Mouse (Mus musculus): ENCODE data around the gene Fam98c. TPM values are rescaled to one million over a fixed set of nuclear protein-coding genes. Genes with fewer than 3 reads are reported as not detected.
A peak's percentile ranks its signal among the peaks of the same experiment; 100 is the strongest.

The Fam98c gene
- polyA plus RNA-seq, 1 experiment from 2014 or later, result 8.1 TPM

DNA sequence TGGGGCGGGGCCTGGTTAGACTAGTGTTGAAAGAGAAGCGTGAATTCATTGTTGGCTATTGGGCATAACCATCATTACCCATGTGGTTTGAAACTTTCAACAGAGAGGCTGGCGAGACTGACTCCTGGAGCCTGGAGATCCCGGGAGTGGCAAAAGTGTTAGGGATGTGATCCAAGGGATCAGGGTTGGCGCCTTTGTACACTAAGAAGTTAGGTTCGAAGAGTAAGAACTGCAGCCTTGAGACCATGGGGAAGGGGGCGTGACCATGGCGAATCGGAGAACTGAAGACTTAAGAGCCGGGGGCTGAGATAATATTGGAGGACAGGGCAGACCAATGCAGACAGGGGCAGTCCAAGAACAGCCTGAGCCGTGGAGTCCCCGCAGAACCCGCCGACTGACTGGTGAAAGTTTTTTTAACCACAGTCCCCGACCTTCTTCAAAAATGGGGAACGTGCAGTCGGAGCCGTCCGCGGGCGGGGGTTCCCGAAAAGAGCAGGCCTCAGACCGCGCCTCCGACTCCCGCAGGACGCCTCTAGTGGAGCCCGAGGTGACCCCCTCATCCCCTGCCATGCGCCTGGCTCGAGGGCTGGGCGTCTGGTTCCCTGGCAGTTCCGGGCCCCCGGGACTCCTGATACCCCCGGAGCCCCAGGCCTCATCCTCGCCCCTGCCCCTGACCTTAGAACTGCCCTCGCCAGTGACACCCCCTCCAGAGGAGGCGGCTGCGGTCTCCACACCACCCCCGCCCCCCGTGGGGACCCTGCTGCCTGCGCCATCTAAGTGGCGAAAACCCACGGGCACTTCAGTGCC, 14.9 kb upstream of the Fam98c start:
- H3K9ac ChIP-seq, result peak overlapping the region; percentile 54
- H3K4me2 ChIP-seq, result peak overlapping the region; percentile 74
- H3K27ac ChIP-seq, result no peak overlapping the region
- peaks cover 77% of the 10 kb centered on the region for H3K27me3 ChIP-seq
- H3K4me3 ChIP-seq (replicated peaks), result peak overlapping the region; percentile 56
- DNase-seq, result no peak
- no peaks in the 10 kb centered on the region for H3K9me3 ChIP-seq (replicated peaks)
- H3K4me1 ChIP-seq (replicated peaks), result peaks cover 37% of the 10 kb centered on the region
- no peak for ATAC-seq (ENCODE audit: low read depth)
- WGBS (ENCODE audit: insufficient replicate concordance), result under 1% methylated on average over 43 of the region's 43 CpGs
- peaks cover 33% of the 10 kb centered on the region for H3K36me3 ChIP-seq

DNA sequence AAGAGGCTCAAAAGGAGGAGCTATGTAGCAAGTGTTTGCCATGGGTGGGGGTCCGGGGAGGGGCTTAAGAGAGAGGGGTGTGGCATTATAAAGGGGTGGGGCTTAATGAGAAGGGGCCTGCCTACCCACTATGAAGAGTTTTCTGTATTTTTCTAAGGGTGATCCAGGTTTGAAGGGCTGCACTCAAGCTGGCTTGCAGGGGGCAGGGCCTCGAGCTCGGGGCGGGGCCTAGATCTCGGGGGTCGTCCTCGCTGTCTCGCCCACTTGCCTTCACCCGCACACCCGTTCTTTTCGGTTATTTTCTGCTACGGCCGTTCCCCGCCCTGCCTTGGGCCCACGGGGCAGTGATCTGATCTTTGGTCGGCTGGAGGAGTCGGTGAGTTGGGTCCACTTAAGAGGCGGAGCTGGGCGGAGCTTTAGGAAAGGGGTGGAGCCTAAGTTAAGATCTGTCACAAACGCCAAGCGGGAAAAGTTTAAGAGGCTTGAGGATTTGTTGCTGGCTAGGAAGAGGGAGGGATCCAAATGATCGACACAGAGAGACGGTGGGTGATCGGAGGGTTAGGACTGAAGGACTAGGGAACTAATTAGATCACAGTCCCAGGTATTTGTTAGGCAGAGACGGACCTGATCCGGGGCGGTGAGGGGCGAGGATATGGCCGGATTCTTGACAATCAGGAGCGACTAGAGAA, 14.2 kb upstream of the Fam98c start, which contains the start of the genes Ggn and Spred3:
Gene Ggn, plus strand, starts transcription at position 145 of the 689 bp plus-strand sequence.
Gene Spred3, minus strand, starts transcription at position 346 of the 689 bp plus-strand sequence.
- DNase-seq (peak; percentile 63), ATAC-seq (ENCODE audit: low read depth) (peak; percentile 49)
- peak within 1 kb of the TSS; percentile 54 for H3K9ac ChIP-seq
- under 1% methylated on average over 30 of the region's 30 CpGs for WGBS (ENCODE audit: insufficient replicate concordance)
- peaks cover 79% of the 10 kb centered on the region for H3K27me3 ChIP-seq
- no peaks in the 10 kb centered on the region for H3K9me3 ChIP-seq (replicated peaks)
- H3K4me2 ChIP-seq, result peak within 1 kb of the TSS; percentile 74
- peaks cover 37% of the 10 kb centered on the region for H3K4me1 ChIP-seq (replicated peaks)
- no peak within 1 kb of the TSS for H3K27ac ChIP-seq
- peaks cover 26% of the 10 kb centered on the region for H3K36me3 ChIP-seq
- H3K4me3 ChIP-seq (replicated peaks), result peak within 1 kb of the TSS; percentile 56

GRCm38 (mm10) chr7:29169231-29170065, 13.4 kb upstream of the Fam98c start:
- Histone ChIP-seq H3K4me1 (replicated peaks) (peaks cover 37% of the 10 kb centered on the region), H3K36me3 (peaks cover 18% of the 10 kb centered on the region), H3K9me3 (replicated peaks) (no peaks in the 10 kb centered on the region), H3K4me3 (replicated peaks) (peak overlapping the region; percentile 56), H3K4me2 (peak overlapping the region; percentile 74), H3K27me3 (peaks cover 80% of the 10 kb centered on the region), H3K27ac (no peak overlapping the region), H3K9ac (peak overlapping the region; percentile 13; the same call in 1 of the 2 replicates)
- DNase-seq, result no peak
- WGBS (ENCODE audit: insufficient replicate concordance), result 1% methylated on average over 33 of the region's 39 CpGs
- peak; percentile 38 for ATAC-seq (ENCODE audit: low read depth)

DNA sequence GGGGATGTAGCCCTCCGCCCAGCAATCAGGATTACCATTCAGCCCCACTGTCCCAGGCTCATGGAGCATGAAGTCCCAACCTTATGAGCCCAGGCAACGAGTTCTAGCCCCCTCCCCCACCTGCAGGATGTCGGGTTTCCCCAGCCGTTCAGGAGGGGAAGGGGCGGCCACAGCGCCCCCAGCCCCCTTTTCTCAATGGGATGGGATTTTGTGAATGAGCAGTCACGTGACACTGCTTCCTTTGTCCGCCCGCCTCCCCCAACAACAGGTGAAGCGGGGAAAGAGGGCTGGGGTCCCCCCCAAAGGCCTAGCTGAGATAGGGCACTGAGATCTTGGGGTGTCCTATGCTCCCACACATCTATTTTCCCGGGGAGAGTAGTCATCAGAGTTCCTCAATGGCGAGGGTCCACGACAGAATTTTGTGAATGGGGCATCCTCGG, 12.8 kb upstream of the Fam98c start:
- Histone ChIP-seq H3K4me2 (peak overlapping the region; percentile 74), H3K4me1 (replicated peaks) (peaks cover 37% of the 10 kb centered on the region), H3K9ac (peak overlapping the region; percentile 13; the same call in 1 of the 2 replicates), H3K27ac (no peak overlapping the region), H3K36me3 (peaks cover 12% of the 10 kb centered on the region), H3K9me3 (replicated peaks) (no peaks in the 10 kb centered on the region), H3K27me3 (peaks cover 79% of the 10 kb centered on the region), H3K4me3 (replicated peaks) (peak overlapping the region; percentile 56)
- ATAC-seq (ENCODE audit: low read depth) (no peak), DNase-seq (no peak)
- 1% methylated on average over 14 of the region's 14 CpGs for WGBS (ENCODE audit: insufficient replicate concordance)

GRCm38 (mm10) chr7:29168121-29168695, 12.2 kb upstream of the Fam98c start:
- peaks cover 73% of the 10 kb centered on the region for H3K27me3 ChIP-seq
- 0 out of 2 replicates have a peak overlapping the region, but pooled peaks have one; percentile 56 for H3K4me3 ChIP-seq (replicated peaks)
- WGBS (ENCODE audit: insufficient replicate concordance), result 10% methylated on average over 10 of the region's 10 CpGs
- no peak for DNase-seq
- H3K9ac ChIP-seq, result no peak overlapping the region
- H3K9me3 ChIP-seq (replicated peaks), result no peaks in the 10 kb centered on the region
- no peak for ATAC-seq (ENCODE audit: low read depth)
- H3K27ac ChIP-seq, result no peak overlapping the region
- peaks cover 38% of the 10 kb centered on the region for H3K4me1 ChIP-seq (replicated peaks)
- H3K36me3 ChIP-seq, result peaks cover 6% of the 10 kb centered on the region
- H3K4me2 ChIP-seq, result peak overlapping the region; percentile 74

DNA sequence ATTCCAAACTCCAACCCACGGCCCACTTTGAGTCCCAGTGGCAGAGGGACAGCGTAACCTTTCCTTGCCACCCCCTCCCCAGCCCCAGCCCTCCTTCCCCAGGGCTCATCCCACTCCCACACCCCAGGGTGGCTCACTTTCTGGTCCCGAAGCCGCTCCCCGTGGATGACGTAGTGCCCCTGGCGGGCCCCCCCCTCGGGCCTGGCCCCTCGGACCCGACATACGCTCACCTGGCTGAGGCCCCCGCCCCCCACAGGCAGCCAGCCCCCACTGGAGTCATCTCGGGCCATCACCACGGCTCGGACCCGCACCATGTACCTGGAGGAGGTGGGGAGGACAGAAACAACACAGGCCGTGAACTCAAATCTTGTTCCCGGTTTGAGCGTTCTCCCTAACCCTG, 11.6 kb upstream of the Fam98c start:
- H3K9me3 ChIP-seq (replicated peaks), result no peaks in the 10 kb centered on the region
- no peak overlapping the region for H3K27ac ChIP-seq
- DNase-seq, result no peak
- 38% methylated on average over 19 of the region's 19 CpGs for WGBS (ENCODE audit: insufficient replicate concordance)
- H3K36me3 ChIP-seq, result peaks cover 2% of the 10 kb centered on the region; the same call in 1 of the 2 replicates
- H3K4me2 ChIP-seq, result no peak overlapping the region
- H3K4me1 ChIP-seq (replicated peaks), result peaks cover 43% of the 10 kb centered on the region
- no peak for ATAC-seq (ENCODE audit: low read depth)
- peaks cover 67% of the 10 kb centered on the region for H3K27me3 ChIP-seq
- H3K4me3 ChIP-seq (replicated peaks), result no peak overlapping the region
- H3K9ac ChIP-seq, result no peak overlapping the region

DNA sequence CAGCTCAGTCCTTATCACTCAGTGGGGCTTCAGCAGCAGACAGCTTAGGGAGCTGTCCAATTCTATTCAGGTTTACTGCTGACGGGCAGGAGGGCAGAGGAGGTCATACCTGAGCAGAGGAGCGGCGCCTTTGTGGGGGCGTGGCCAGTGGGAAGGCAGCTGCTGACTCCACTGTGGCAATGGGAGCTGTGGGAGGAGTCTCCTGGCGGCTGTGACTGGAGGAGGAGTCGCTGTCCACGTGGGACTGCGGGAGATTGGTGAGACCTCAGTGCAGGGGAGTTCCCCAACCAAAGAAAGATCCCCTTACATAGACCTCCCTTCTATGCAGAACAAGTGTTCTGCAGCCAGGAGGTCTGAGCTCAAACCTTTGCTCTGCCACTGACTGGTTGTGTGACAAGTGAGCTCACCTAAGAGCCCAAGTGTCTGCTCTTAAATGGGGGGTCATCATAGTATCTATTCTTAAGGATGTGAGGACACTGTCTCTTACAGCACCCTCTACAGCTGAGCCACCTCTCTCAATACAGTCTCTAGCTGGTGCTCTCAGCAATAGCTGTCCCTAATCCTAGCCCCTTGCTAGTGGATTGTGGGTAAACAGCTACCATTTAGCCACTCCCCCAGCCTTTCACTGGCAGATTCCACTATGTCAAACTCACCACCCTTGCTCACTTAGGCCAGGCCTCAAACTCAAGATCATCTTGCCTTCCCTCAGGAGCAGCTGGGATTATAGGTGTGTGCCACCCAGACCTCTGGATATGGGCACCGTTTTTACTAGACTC, 6.9 kb upstream of the Fam98c start:
- Histone ChIP-seq H3K27ac (no peak overlapping the region), H3K4me2 (peak overlapping the region; percentile 13; the same call in 1 of the 2 replicates), H3K4me3 (replicated peaks) (no peak overlapping the region), H3K9me3 (replicated peaks) (no peaks in the 10 kb centered on the region), H3K27me3 (peaks cover 46% of the 10 kb centered on the region), H3K9ac (no peak overlapping the region), H3K4me1 (replicated peaks) (peaks cover 10% of the 10 kb centered on the region), H3K36me3 (no peaks in the 10 kb centered on the region)
- WGBS (ENCODE audit: insufficient replicate concordance), result 11% methylated on average over 9 of the region's 9 CpGs
- peak; percentile 48 for DNase-seq
- ATAC-seq (ENCODE audit: low read depth), result peak; percentile 67

GRCm38 (mm10) chr7:29162294-29162693, 6.3 kb upstream of the Fam98c start:
- no peaks in the 10 kb centered on the region for H3K9me3 ChIP-seq (replicated peaks)
- WGBS (ENCODE audit: insufficient replicate concordance), result 56% methylated on average over 5 of the region's 5 CpGs
- ATAC-seq (ENCODE audit: low read depth) (no peak), DNase-seq (no peak)
- no peak overlapping the region for H3K9ac ChIP-seq
- peaks cover 45% of the 10 kb centered on the region for H3K27me3 ChIP-seq
- H3K36me3 ChIP-seq, result no peaks in the 10 kb centered on the region
- H3K27ac ChIP-seq, result no peak overlapping the region
- H3K4me1 ChIP-seq (replicated peaks), result peaks cover 10% of the 10 kb centered on the region
- H3K4me3 ChIP-seq (replicated peaks), result no peak overlapping the region
- 0 out of 2 replicates have a peak overlapping the region, but pooled peaks have one; percentile 13 for H3K4me2 ChIP-seq

- no peak for ATAC-seq (ENCODE audit: low read depth)
- DNase-seq, result no peak
- Histone ChIP-seq H3K27me3 (peaks cover 32% of the 10 kb centered on the region), H3K4me2 (no peak overlapping the region), H3K9me3 (replicated peaks) (0 out of 2 replicates have a peak, but pooled peaks cover 4% of the 10 kb centered on the region), H3K4me1 (replicated peaks) (peaks cover 29% of the 10 kb centered on the region), H3K27ac (no peak overlapping the region), H3K9ac (no peak overlapping the region), H3K4me3 (replicated peaks) (no peak overlapping the region), H3K36me3 (peaks cover 9% of the 10 kb centered on the region)
- 11% methylated on average over 5 of the region's 5 CpGs for WGBS (ENCODE audit: insufficient replicate concordance)
These were observed 2.2 kb upstream of the Fam98c start for GRCm38 (mm10) chr7:29158264-29158663.
